Mouse (Mus musculus) heart, embryonic 10.5 days (tissue): Measurements from ENCODE around the gene Muc1. TPM values are rescaled to one million over a fixed set of nuclear protein-coding genes. Genes with fewer than 3 reads are reported as not detected.

Experiments used
- DNase-seq: peaks from one replicate; pipeline ENCODE4 v3.0.0-alpha.2; 2017; ENCODE audit warnings: low spot score
- H3K27ac ChIP-seq: fragments of 300-500 bp; sonication (generic); 2 replicates; pipeline ENCODE4 v1.5.1; 2016; ENCODE audit warnings: mild to moderate bottlenecking
- H3K27me3 ChIP-seq: fragments of 300-500 bp; sonication (generic); 2 replicates; pipeline ENCODE4 v1.6.1; 2016; ENCODE audit warnings: mild to moderate bottlenecking; ENCODE audit not compliant: poor library complexity, insufficient read depth, severe bottlenecking
- H3K36me3 ChIP-seq: fragments of 300-500 bp; sonication (generic); 2 replicates; pipeline ENCODE4 v1.6.1; 2016; ENCODE audit warnings: mild to moderate bottlenecking, moderate library complexity
- H3K4me1 ChIP-seq: fragments of 300-500 bp; sonication (generic); 2 replicates; pipeline ENCODE4 v1.6.1; 2016; ENCODE audit warnings: mild to moderate bottlenecking
- H3K4me3 ChIP-seq: fragments of 300-500 bp; sonication (generic); 2 replicates; pipeline ENCODE4 v1.5.1; 2016; ENCODE audit warnings: mild to moderate bottlenecking, moderate library complexity
- H3K9me3 ChIP-seq: fragments of 300-500 bp; sonication (generic); 2 replicates; pipeline ENCODE4 v1.6.1; 2016; ENCODE audit warnings: mild to moderate bottlenecking, moderate library complexity
- WGBS: fragments of 180-500 bp; shearing (Covaris S2); methylation state at CpG from one replicate; pipeline ENCODE4 v1.1.7; 2016; 5-methylcytosine and 5-hydroxymethylcytosine counted together
- polyA plus RNA-seq: library from polyadenylated mRNA; unstranded; fragments of >200 nt; fragmentation: Nextera tagmentation; extraction: Ambion mirVana; gene quantifications from 2 replicates; pipeline ENCODE4 v1.2.1, GENCODE M21; 2016

The Muc1 gene
- polyA plus RNA-seq: 0.11 and 0.16 TPM in 2 replicates

DNA sequence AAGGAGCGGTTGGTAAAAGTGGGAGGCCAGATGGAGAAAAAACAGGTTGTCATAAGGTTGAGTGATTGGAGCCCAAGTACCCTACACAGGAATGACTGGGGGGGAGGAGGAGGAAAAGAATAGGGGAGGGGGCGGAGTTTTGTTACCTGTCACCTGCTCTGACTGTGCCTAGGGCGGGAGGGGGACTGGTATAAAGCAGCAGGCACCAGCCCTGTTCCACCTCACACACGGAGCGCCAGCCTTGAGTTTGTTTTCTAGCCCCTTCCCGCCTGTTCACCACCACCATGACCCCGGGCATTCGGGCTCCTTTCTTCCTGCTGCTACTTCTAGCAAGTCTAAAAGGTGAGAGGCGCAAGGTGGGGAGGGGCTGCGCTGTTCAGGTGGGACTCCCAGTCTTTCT, at the start of gene Muc1:
Gene Muc1, plus strand, starts transcription at position 222 of the 400 bp plus-strand sequence.
- Histone ChIP-seq H3K4me1 (peaks cover 56% of the 10 kb centered on the region), H3K27ac (peak within 1 kb of the TSS; percentile 85), H3K27me3 (peaks cover 79% of the 10 kb centered on the region), H3K9me3 (no peaks in the 10 kb centered on the region), H3K36me3 (no peaks in the 10 kb centered on the region), H3K4me3 (peak within 1 kb of the TSS; percentile 64)
- WGBS: 20% methylated on average over 10 of the region's 10 CpGs
- DNase-seq: no peak

DNA sequence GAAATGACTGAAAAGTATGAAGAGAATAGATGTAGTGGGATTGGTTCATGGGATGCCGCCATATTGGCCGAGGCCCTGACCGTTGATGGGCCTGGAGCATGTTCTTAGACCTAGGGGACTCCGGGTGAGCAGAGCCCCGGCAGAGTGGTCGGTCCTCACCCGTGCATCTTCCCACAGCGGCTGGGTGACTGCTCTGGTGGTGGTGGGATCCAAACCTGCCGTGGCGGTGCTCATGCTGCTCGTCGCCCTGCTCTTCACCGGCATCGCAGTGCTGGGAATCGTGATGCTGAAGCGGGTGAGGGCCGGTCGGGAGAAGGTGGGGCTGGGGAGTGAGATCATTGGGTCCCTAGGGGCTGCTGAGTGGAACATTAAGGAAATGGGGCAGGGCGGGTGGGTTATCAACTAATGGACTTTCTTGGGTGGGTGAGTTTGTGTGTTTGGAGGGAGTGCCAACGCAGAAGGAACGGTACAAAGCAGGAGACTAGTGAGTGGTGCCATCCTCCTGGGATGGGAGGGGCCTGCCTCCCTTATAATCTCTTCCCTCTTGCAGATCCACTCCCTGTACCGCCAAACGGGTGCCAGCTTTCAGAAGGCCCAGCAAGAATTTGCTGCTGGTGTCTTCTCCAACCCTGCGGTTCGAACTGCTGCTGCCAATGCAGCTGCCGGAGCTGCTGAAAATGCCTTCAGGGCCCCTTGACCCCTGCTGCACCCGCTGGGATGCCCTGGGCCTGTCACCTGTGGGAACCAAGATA, 46.9 kb upstream of the Muc1 start:
- peaks cover 3% of the 10 kb centered on the region; the same call in 1 of the 2 replicates for H3K27me3 ChIP-seq
- H3K4me1 ChIP-seq: peaks cover 54% of the 10 kb centered on the region
- no peak overlapping the region for H3K27ac ChIP-seq
- no peak for DNase-seq
- WGBS: 90% methylated on average over 27 of the region's 27 CpGs
- H3K4me3 ChIP-seq: no peak overlapping the region
- H3K36me3 ChIP-seq: peaks cover 37% of the 10 kb centered on the region
- no peaks in the 10 kb centered on the region for H3K9me3 ChIP-seq

DNA sequence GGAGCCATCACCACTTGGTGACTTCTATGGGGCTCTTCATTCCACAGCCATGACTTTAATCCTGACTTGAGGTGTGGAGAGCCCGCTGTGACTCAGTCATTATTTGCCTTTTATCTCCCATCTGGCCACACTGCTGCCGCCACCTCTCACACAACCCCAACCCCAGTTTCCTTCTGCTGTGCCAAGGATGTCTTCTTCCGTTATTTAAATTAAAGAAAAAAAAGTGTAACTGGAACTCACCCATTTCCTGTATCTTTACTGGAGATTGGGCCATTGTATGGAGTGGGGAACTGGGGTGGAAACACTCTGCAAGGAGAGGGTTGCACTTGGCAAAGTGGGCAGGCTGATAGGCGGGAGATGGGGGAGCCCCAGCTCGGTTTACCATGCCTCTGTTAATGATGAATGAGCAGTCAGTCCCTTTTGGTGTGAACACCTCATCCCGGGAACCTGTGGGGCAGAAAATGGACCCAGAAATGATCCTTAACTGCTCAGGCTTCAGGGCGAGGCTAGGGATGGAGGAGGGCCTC, 46.3 kb upstream of the Muc1 start:
- peak overlapping the region; percentile 80 for H3K4me3 ChIP-seq
- WGBS: 50% methylated on average over 7 of the region's 7 CpGs
- H3K27ac ChIP-seq: peak overlapping the region; percentile 92; the same call in 1 of the 2 replicates
- H3K9me3 ChIP-seq: no peaks in the 10 kb centered on the region
- peaks cover 10% of the 10 kb centered on the region; the same call in 1 of the 2 replicates for H3K27me3 ChIP-seq
- H3K36me3 ChIP-seq: peaks cover 37% of the 10 kb centered on the region
- no peak for DNase-seq
- peaks cover 61% of the 10 kb centered on the region for H3K4me1 ChIP-seq

DNA sequence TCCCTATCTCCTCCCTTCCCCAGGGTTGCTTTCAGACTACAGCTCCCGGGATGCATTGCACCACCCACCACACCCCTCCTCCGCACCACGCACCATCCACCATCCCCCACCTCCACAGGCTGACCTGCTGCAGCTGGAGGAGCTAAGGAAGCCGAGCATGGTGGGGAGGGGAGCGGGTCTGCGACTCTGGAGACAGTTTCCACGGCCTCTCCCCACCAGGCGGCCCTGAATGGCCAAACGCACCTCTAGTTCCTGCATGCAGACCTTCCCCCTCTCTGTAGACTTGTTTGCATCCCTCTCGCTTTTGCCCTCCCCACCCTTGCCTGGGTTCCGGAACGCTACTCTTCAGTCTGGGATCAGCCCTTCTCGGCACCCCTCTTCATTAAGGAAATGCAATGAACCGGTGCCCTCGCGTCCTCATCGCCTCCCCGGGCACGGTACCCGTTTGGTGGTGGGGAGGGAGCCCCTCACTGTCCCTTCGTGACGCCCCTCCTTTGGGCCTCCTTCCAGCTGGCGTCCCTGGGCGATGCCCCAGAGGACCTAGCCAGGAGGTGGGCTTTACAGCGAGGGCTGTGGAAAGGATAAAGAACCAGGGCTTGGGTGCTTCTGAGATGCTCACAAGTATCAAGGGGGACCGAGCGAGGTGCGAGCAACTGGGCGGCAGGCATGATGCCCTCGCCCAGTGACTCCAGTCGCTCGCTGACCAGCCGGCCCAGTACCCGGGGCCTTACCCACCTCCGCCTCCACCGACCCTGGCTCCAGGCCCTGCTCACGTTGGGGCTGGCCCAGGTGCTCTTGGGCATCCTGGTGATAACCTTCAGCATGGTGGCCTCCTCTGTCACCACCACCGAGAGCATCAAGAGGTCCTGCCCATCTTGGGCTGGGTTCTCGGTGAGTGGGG, 45.5 kb upstream of the Muc1 start, which contains the start of gene Fam189b:
Gene Fam189b, plus strand, starts transcription at position 86 of the 901 bp plus-strand sequence.
- DNase-seq: peak; percentile 97
- Histone ChIP-seq H3K36me3 (peaks cover 41% of the 10 kb centered on the region), H3K4me1 (peaks cover 63% of the 10 kb centered on the region)

DNA sequence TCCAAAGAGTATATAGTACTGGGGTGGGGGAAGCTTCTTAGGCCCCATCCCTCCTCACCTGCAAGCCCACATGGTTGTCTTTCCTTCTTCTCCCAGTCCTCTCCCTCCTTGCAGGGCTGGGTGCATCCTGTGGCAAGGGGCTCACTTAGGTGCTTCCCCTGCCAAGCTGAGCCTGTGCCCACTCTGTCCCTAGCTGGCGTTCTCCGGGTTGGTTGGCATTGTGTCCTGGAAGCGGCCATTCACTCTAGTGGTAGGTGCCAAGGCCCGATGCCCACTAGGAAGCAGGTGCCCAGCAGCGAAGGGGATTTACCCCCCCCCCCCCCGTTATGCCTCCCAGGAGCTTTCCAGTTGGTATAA, 44.9 kb upstream of the Muc1 start:
- Histone ChIP-seq H3K9me3 (no peaks in the 10 kb centered on the region), H3K36me3 (peaks cover 44% of the 10 kb centered on the region), H3K27me3 (peaks cover 23% of the 10 kb centered on the region; the same call in 1 of the 2 replicates), H3K27ac (peak overlapping the region; percentile 92), H3K4me3 (peak overlapping the region; percentile 80), H3K4me1 (peaks cover 62% of the 10 kb centered on the region)
- WGBS: 70% methylated on average over 6 of the region's 6 CpGs
- DNase-seq: no peak

More for the DNA sequence above, 45.5 kb upstream of the Muc1 start, which contains the start of gene Fam189b:
- Histone ChIP-seq H3K27me3 (peaks cover 17% of the 10 kb centered on the region; the same call in 1 of the 2 replicates), H3K4me3 (peak within 1 kb of the TSS; percentile 80), H3K27ac (peak within 1 kb of the TSS; percentile 92), H3K9me3 (no peaks in the 10 kb centered on the region)
- 6% methylated on average over 39 of the region's 39 CpGs for WGBS

DNA sequence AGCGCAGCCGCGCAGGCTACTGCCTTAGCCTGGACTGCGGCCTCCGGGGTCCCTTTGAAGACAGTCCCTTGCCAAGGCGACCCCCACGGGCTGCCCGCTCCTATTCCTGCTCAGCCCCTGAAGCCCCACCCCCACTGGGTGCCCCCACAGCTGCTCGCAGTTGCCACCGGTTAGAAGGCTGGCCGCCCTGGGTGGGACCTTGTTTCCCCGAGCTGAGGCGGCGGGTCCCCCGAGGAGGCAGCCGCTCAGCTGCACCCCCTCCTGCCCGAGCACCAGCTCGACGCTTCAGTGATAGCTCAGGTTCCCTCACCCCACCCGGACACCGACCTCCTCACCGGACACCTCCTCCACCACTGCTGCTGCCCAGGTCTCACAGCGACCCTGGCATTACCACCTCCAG, 41.7 kb upstream of the Muc1 start:
- Histone ChIP-seq H3K4me1 (peaks cover 57% of the 10 kb centered on the region), H3K27ac (peak overlapping the region; percentile 2; the same call in 1 of the 2 replicates), H3K36me3 (peaks cover 12% of the 10 kb centered on the region), H3K9me3 (no peaks in the 10 kb centered on the region), H3K4me3 (peak overlapping the region; percentile 15; the same call in 1 of the 2 replicates), H3K27me3 (peaks cover 23% of the 10 kb centered on the region; the same call in 1 of the 2 replicates)
- 41% methylated on average over 23 of the region's 23 CpGs for WGBS
- no peak for DNase-seq

DNA sequence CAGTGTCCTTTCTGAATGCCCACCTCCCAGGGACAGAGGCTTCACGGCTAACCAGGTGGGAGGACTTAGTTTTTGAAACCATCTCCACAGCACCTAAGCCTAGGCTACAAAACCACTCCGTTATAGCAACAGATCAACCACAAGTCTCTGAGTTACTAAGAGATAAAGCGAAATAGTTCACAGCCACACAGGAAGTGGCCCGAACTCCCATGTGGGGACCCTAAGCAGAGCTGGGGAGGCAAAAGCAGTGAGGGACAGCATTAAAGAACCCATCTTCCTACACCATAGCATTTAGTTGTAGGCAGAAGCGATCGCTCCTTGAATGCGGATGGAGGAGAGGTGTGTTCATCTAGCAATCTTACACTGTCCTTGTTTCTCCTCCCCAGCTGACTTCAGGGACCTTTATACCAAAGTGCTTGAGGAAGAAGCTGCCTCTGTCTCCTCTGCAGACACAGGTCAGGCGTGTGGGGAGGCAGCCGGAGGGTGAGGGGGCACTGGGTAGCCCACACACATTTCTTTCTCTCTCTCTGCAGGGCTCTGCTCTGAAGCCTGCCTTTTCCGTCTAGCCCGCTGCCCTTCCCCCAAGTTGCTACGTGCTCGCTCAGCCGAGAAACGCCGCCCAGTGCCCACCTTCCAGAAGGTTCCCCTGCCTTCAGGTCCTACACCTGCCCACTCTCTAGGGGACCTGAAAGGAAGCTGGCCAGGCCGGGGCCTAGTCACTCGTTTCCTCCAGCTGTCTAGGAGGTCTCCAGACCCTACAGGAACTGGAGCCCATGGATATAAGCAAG, 41.0 kb upstream of the Muc1 start:
- peaks cover 9% of the 10 kb centered on the region for H3K36me3 ChIP-seq
- H3K27ac ChIP-seq: 0 out of 2 replicates have a peak overlapping the region, but pooled peaks have one; percentile 2
- no peaks in the 10 kb centered on the region for H3K9me3 ChIP-seq
- peaks cover 23% of the 10 kb centered on the region; the same call in 1 of the 2 replicates for H3K27me3 ChIP-seq
- no peak for DNase-seq
- WGBS: 70% methylated on average over 18 of the region's 18 CpGs
- peaks cover 52% of the 10 kb centered on the region for H3K4me1 ChIP-seq
- no peak overlapping the region for H3K4me3 ChIP-seq

DNA sequence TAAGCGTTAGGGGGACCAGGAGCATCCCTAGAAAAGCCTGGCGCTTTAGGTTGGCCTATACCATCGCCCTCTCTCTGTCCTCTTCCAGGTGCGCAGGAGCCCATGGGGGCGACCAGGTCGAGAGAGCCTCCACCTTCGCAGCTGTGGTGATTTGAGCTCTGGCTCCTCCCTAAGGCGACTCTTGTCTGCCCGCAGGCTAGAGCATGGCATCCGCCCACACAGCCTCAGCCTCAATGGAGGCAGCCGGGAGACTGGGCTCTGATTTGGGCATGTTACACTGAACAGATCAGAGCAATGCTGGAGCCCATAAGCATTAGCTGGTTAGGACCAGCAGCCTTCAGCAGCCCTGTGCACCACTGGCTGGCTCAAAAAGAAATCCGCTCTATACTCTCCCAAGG, 40.4 kb upstream of the Muc1 start:
- no peak overlapping the region for H3K4me3 ChIP-seq
- H3K27ac ChIP-seq: no peak overlapping the region
- H3K36me3 ChIP-seq: peaks cover 9% of the 10 kb centered on the region
- H3K4me1 ChIP-seq: peaks cover 46% of the 10 kb centered on the region
- DNase-seq: no peak
- peaks cover 23% of the 10 kb centered on the region; the same call in 1 of the 2 replicates for H3K27me3 ChIP-seq
- 61% methylated on average over 12 of the region's 12 CpGs for WGBS
- no peaks in the 10 kb centered on the region for H3K9me3 ChIP-seq

DNA sequence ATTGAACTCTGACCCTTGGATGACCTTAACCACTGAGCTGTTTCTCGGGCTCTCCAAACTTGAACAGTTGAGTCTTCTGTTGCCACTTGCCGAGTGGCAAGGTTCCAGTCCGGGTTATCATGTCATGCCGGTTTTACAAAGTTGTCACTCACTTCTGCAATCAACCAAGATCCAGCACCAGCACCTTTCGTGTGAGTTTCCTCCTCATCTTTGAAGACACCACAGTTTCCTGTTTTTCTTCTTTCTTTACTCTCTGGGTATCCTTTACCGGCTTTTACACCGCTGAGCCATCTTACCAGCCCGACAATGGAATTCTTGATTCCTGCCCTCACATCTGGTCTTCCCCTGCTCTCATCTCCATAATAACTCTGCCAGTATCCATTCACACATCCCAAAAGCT, 38.4 kb upstream of the Muc1 start:
- no peak for DNase-seq
- peaks cover 23% of the 10 kb centered on the region; the same call in 1 of the 2 replicates for H3K27me3 ChIP-seq
- H3K4me1 ChIP-seq: peaks cover 27% of the 10 kb centered on the region
- WGBS: 73% methylated on average over 8 of the region's 8 CpGs
- no peak overlapping the region for H3K27ac ChIP-seq
- H3K4me3 ChIP-seq: no peak overlapping the region
- peaks cover 9% of the 10 kb centered on the region for H3K36me3 ChIP-seq
- no peaks in the 10 kb centered on the region for H3K9me3 ChIP-seq

DNA sequence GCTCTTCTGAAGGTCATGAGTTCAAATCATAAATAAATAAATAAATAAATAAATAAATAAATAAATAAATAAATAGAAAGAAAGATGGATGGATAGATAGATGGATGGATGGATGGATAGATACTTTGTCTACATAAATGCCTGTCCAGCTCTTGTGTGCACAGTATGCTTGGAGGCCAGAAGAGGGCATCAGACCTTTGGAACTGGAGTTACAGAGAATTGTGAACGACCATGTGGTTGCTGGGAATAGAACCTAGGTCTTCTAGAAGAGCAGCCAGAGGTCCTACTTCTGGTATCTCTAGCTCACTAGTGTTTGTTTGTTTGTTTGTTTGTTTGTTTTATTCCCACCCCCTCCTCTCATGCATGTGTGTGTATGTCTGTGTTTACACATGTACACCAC, 35.5 kb upstream of the Muc1 start:
- no peak overlapping the region for H3K4me3 ChIP-seq
- H3K4me1 ChIP-seq: peaks cover 18% of the 10 kb centered on the region
- H3K27ac ChIP-seq: no peak overlapping the region
- no peak for DNase-seq
- WGBS: 83% methylated on average over 1 of the region's 1 CpGs
- peaks cover 5% of the 10 kb centered on the region for H3K36me3 ChIP-seq
- H3K27me3 ChIP-seq: peaks cover 5% of the 10 kb centered on the region; the same call in 1 of the 2 replicates
- no peaks in the 10 kb centered on the region for H3K9me3 ChIP-seq

DNA sequence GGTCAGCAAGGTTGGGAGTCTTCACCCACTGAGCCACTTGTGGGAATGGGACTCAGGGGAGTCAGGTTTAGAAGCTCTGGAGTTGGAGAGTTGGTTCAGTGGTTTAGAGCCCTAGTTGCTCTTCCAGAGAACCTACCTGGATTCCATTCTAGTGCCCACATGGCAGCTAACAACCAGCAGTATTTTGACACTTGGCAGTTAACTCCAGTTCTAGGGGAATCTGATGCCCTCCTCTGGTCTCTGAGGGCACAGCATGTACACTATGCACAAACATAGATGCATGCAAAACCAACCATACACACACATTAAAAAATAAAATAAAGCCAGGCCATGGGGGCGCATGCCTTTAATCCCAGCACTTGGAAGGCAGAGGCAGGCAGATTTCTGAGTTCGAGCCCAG, 35.0 kb upstream of the Muc1 start:
- Histone ChIP-seq H3K36me3 (no peaks in the 10 kb centered on the region), H3K4me1 (peaks cover 13% of the 10 kb centered on the region), H3K27ac (no peak overlapping the region), H3K9me3 (no peaks in the 10 kb centered on the region), H3K27me3 (0 out of 2 replicates have a peak, but pooled peaks cover under 1% of the 10 kb centered on the region), H3K4me3 (no peak overlapping the region)
- WGBS: 88% methylated on average over 2 of the region's 2 CpGs
- DNase-seq: no peak
